Mouse (Mus musculus): ENCODE results near the gene Arhgap28.

Arhgap28 gene

GRCm38 (mm10) chr17:68003741-68004560 is at the start of gene Arhgap28:
Arhgap28 (minus strand) TSS chr17:68004120.
- in situ Hi-C loops (cut with MboI): no loop called here

DNA sequence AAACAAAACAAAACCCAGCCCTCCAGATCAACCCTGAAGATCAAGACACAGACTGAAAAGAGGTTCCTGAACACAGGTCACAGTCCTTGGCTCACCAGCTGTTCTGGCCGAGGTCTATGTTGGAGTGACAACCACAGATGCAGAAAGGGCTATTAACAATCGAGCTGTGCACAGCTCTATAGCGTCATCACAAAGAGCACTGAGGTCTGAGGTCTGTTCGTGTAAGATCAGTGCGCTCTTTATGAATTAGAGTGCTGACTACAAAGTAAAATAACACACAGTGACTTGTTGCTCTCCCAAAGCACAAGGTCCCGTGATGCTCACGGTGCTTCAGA is 42.4 kb upstream of the Arhgap28 start:
- in situ Hi-C loops (cut with MboI): no loop called here

DNA sequence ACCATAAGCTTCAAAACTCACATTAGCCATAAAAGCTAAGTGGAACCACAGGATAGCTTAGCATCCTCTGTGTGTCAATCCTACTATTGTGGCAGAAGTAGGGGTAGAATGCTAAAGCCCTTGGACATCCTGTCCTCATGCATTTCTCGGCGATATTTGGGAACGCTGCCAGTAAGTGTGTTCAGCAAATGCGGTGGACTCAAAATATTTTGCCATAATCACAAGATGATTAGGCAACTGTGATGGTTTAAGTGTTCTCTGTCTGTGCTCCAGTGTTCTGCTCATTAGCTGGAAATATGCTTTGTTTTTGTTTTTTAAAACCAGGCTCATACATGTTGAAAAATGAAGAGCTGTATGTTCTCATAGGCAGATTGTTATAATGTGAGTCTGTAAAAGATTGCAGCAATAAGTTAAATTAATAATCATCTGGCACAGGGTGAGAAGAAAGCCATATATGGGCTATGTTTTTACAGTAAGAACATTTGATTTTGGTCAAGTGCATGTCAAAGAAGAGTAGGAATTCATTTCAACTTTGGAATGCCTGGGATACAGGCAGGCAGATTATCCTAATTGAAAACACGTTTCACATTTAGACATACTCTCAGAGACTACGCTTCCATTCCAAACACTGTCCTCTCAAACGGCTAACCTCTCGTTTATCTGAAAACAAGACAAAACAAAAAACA is 41.9 kb upstream of the Arhgap28 start:
- in situ Hi-C loops (cut with MboI): no loop called here

- in situ Hi-C loops (cut with MboI): no loop called here
Measured at GRCm38 (mm10) chr17:68042377-68042776, 38.5 kb upstream of the Arhgap28 start.

- in situ Hi-C loops (cut with MboI): no loop called here
Measured at GRCm38 (mm10) chr17:68037011-68037410, 33.1 kb upstream of the Arhgap28 start.

DNA sequence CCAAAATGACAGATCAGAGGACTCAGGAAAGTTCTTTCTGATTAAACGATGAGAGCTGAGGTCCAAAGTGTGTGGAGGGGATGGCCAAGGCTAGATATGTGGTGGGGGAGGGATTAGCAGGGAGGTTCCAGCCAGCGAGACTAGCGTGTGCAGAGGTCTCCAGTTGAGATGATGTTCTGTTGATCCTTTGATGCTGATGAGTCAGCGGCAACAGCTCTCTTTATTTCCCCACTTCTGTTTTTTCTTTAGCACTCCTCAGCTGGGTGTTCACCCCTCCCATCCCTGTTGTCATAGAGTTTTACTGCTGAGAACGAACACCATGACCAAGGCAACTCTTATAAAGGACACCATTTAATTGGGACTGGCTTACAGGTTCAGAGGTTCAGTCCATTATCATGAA is 25.6 kb upstream of the Arhgap28 start:
- in situ Hi-C loops (cut with MboI): no loop called here

GRCm38 (mm10) chr17:68028519-68028918 is 24.6 kb upstream of the Arhgap28 start:
- in situ Hi-C loops (cut with MboI): no loop called here

- in situ Hi-C loops (cut with MboI): no loop called here
Measured at GRCm38 (mm10) chr17:68024327-68024726, 20.4 kb upstream of the Arhgap28 start.

DNA sequence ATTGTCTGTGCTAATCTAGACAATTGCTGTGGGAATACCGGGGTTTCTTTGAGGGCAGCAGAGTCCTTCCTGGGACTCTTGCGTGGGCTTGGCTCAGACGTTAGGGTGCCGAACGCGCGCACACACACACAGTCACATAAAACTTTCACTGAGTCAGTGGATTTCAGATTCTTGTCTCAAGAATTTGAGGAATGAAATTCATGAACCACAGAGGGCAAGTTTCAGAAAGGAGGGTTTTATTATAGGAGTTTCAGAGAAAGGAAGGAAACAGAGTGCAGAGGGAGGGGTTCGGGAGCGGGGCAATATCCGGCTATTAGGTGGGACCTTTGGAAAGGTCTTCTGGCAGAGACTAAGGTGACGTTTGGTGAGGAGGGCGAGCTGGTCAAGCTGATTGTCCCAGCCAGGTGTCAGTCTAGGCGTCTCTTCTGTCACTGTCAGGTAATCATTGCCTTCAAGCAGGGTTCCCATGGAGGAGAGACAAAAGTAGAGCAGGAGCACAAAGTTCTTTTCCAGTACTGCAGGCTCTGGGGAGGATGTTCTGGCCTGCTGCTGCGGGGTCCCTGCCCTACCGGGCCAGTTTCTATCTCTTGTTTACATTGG is 15.6 kb upstream of the Arhgap28 start:
- in situ Hi-C loops (cut with MboI): no loop called here

GRCm38 (mm10) chr17:68017095-68017494 is 13.2 kb upstream of the Arhgap28 start:
- in situ Hi-C loops (cut with MboI): no loop called here

GRCm38 (mm10) chr17:68011606-68012005 is 7.7 kb upstream of the Arhgap28 start:
- in situ Hi-C loops (cut with MboI): no loop called here

GRCm38 (mm10) chr17:68010041-68010440 is 6.1 kb upstream of the Arhgap28 start:
- in situ Hi-C loops (cut with MboI): no loop called here

DNA sequence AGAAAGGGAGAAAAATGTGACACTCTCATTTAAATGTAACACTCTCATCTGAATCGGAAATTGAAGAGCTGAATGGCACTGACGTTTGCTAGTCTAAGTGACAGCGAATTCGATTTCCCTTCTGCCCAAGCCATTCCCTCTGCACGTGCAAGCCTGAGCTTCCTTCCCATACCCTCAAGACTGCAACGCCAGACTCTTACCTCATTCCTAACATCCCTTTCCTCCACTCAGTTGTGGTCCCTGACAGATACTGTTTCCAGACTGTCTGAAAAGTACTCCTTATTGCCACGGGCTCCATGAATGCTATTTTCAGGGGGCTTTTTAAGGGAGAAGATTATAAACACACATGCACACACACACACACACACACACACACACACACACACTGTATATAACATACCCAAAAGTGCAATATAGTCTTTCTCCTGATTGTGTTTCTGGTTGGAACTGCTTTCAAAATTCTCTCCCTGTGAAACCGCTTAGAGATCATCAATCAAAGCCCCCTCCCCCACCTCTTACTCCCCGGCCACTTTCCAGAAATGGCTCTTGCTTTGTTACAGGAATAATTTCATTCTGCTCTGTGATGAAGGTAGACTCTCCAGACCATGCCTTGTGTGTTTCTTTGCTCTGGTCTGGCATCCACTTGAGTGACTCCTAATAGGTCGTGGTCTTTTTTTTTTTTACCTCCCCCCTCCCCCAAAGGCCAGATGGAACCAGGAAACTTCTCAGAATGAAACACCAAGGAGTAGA is 836 bp upstream of the Arhgap28 start:
- in situ Hi-C loops (cut with MboI): no loop called here

DNA sequence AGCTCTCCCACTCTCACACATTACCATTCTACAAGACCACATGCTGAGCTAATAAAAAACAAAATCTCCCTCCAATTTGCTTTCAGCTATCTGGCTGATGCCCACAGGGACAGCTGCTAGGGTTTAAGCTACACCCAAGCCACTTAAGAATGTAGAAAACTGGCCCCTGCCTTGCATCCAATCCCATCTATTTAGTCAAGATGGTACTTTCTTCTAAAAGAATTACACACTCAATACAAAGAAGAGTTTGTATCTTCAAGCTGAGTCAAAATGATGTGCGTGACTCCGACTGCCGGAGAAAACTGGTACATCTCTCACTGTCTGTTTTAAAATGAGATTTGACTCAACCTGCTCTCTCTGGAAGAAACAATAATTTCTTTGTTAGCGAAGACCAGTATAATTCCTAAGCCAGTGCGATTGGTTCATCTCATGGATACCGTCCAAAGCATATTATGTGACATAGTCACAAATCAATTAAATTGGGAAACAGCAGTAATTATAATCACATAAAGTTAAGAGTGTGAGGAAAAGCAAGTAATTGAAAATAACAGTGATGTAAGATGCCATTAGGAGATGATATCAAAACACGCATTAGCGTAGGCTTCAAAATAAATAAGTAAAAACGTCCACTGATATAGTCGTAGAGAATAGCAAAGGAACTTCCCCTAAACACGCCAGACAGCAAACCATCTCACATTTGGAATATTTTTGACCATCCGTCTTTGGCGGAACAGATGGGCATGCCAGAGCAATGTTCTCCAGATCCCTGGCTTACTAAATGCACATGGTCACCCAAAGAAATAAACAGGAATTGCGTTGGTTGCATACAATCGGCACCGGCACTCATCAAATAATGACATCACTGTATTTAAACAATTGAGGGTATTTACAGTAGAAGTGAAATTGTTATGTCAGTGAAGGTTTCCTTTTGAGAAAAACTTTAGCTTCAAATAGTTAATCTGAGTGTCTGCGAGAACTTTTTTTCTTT is 1.0 kb downstream of the Arhgap28 start:
- in situ Hi-C loops (cut with MboI): no loop called here

GRCm38 (mm10) chr17:67999801-68000200 is 4.1 kb downstream of the Arhgap28 start:
- in situ Hi-C loops (cut with MboI): no loop called here

DNA sequence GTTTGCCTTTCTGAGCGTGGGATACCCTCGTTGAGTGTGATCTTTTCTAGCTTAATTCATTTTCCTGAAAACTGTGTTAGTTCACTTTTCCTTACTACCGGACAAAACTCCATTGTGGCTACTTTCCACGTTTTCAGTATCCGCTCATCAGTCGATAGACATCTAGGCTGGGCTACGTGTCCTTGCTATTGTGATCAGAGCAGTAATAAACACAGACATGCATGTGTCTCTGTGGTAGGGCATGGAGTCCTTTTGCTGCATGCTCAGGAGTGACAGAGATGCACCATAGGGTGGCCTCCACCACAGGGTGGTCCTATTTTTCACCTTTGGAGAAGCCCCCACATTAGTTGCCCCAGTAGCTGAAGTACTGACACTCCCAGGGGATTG is 7.2 kb downstream of the Arhgap28 start:
- in situ Hi-C loops (cut with MboI): no loop called here

GRCm38 (mm10) chr17:67996097-67996768 is 7.7 kb downstream of the Arhgap28 start:
- in situ Hi-C loops (cut with MboI): no loop called here

DNA sequence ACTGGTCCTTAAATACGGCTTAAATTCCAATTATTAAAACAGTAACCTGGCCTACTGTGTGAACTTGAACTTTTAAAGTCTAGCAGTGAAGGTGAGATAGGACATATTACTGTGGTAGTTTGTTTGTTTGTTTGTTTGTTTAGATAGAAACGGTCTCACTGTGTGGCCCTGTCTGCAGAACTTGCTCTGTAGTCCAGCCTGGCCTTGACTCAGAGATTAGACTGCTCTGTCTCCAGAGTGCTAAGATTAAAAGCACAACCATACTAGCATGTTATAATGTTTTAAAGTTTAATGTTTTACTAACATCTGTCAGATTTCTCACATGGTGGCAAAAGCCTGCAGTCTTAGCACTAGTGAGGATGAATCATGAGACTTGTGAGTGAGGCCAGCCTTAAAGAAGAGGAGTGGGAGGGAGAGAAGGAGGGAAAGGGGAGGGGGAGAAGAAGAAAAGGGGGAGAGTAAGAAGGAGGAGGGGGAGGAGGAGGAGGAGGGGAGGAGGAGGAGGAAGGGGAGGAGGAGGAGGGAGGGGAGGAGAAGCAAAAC is 8.6 kb downstream of the Arhgap28 start:
- in situ Hi-C loops (cut with MboI): no loop called here

GRCm38 (mm10) chr17:67994861-67995260 is 9.1 kb downstream of the Arhgap28 start:
- in situ Hi-C loops (cut with MboI): no loop called here

DNA sequence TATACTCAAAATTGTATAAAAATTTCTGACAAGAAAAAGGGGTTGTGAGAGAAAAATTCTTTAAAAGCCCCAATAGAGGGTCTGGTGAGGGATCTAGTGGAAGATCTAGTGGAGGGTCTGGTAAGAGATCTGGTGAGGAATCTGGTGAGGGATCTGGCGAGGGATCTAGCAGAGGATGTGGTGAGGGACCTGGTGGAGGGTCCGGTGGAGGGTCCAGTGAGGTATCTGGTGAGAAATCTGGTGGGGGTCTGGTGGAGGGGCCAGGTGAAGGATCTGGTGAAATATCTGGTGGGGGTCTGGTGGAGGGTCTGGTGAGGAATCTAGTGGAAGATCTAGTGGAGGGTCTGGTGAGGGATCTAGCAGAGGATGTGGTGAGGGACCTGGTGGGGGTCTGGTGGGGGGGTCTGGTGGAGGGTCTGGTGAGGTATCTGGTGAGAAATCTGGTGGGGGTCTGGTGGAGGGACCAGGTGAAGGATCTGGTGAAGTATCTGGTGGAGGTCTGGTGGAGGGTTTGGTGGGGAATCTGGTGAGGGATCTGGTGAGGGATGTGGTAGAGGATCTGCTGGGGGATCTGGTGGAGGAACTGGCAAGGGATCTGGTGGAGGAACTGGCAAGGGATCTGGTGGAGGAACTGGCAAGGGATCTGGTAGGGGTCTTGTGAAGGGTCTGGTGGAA is 10.4 kb downstream of the Arhgap28 start:
- in situ Hi-C loops (cut with MboI): no loop called here

Data from mature B cell (primary cell).